Mouse (Mus musculus): ENCODE results near the gene Knstrn. TPM values are rescaled to one million over a fixed set of nuclear protein-coding genes. Genes with fewer than 3 reads are reported as not detected.
A peak's percentile ranks its signal among the peaks of the same experiment; 100 is the strongest.

The Knstrn gene
- total and polyA plus RNA-seq, 3 experiments = 65.7 to 98.1 (median 86.4) TPM

GRCm38 (mm10) chr2:118875316-118875715 is 61.5 kb downstream of the Knstrn start:
- DNase-seq (ENCODE audit: low spot score) (no peak), ATAC-seq (ENCODE audit: extremely low read depth, insufficient number of reproducible peaks, low FRiP score, poor library complexity, severe bottlenecking) (no peak)
- Histone ChIP-seq H3K27me3 (ENCODE audit: insufficient read depth, low read length) (no peaks in the 10 kb centered on the region), H3K36me3 (replicated peaks) (peaks cover 69% of the 10 kb centered on the region), H3K4me1 (ENCODE audit: insufficient read depth, low read depth, low read length) (no peaks in the 10 kb centered on the region), H3K4me3 (ENCODE audit: low read depth, low read length) (no peak overlapping the region), H3K9me3 (replicated peaks) (no peaks in the 10 kb centered on the region)
- TF ChIP-seq GATA1 (IDR thresholded peaks at IDR 0.05; ENCODE audit: borderline replicate concordance, low read length) = no peak
- no peak for TF ChIP-seq GATA2 (IDR thresholded peaks at IDR 0.05; ENCODE audit: borderline replicate concordance, low read depth, low read length)
- no peak for TF ChIP-seq POLR2AphosphoS5 (IDR thresholded peaks at IDR 0.05; ENCODE audit: insufficient replicate concordance, low read depth, low read length)
- no peak for TF ChIP-seq TAL1 (conservative IDR thresholded peaks at IDR 0.05; ENCODE audit: low read depth, low read length)

- DNase-seq (ENCODE audit: low spot score) (no peak), ATAC-seq (ENCODE audit: extremely low read depth, insufficient number of reproducible peaks, low FRiP score, poor library complexity, severe bottlenecking) (no peak)
- H3K27me3 ChIP-seq (ENCODE audit: insufficient read depth, low read length) = no peaks in the 10 kb centered on the region; the same call in 1 of the 2 replicates
- H3K36me3 ChIP-seq (replicated peaks) = peaks cover 58% of the 10 kb centered on the region
- H3K4me1 ChIP-seq (ENCODE audit: insufficient read depth, low read depth, low read length) = no peaks in the 10 kb centered on the region
- TF ChIP-seq GATA2 (IDR thresholded peaks at IDR 0.05; ENCODE audit: borderline replicate concordance, low read depth, low read length) = no peak
- TF ChIP-seq CTCF (IDR thresholded peaks at IDR 0.05; ENCODE audit: low read depth, low read length) = no peak
- no peak for TF ChIP-seq POLR2AphosphoS5 (IDR thresholded peaks at IDR 0.05; ENCODE audit: insufficient replicate concordance, low read depth, low read length)
- no peak overlapping the region for H3K4me3 ChIP-seq (ENCODE audit: low read depth, low read length)
- H3K9me3 ChIP-seq (replicated peaks) = no peaks in the 10 kb centered on the region
Observed at GRCm38 (mm10) chr2:118876453-118876852, 62.6 kb downstream of the Knstrn start.

- H3K27me3 ChIP-seq (ENCODE audit: insufficient read depth, low read length) = no peaks in the 10 kb centered on the region; the same call in 1 of the 2 replicates
- no peak for TF ChIP-seq GATA2 (IDR thresholded peaks at IDR 0.05; ENCODE audit: borderline replicate concordance, low read depth, low read length)
- TF ChIP-seq TAL1 (conservative IDR thresholded peaks at IDR 0.05; ENCODE audit: low read depth, low read length) = no peak
- no peak for TF ChIP-seq POLR2AphosphoS5 (IDR thresholded peaks at IDR 0.05; ENCODE audit: insufficient replicate concordance, low read depth, low read length)
- TF ChIP-seq CTCF (IDR thresholded peaks at IDR 0.05; ENCODE audit: low read depth, low read length) = no peak
- no peak for TF ChIP-seq GATA1 (IDR thresholded peaks at IDR 0.05; ENCODE audit: borderline replicate concordance, low read length)
- no peak for ATAC-seq (ENCODE audit: extremely low read depth, insufficient number of reproducible peaks, low FRiP score, poor library complexity, severe bottlenecking)
Observed at GRCm38 (mm10) chr2:118881019-118881418, 67.2 kb downstream of the Knstrn start.

GRCm38 (mm10) chr2:118881956-118882355 is 68.2 kb downstream of the Knstrn start:
- H3K36me3 ChIP-seq (replicated peaks) = peaks cover 10% of the 10 kb centered on the region
- H3K4me1 ChIP-seq (ENCODE audit: insufficient read depth, low read depth, low read length) = peaks cover 38% of the 10 kb centered on the region
- no peak for DNase-seq (ENCODE audit: low spot score)
- TF ChIP-seq GATA2 (IDR thresholded peaks at IDR 0.05; ENCODE audit: borderline replicate concordance, low read depth, low read length) = no peak
- no peak for TF ChIP-seq POLR2AphosphoS5 (IDR thresholded peaks at IDR 0.05; ENCODE audit: insufficient replicate concordance, low read depth, low read length)
- no peak for TF ChIP-seq TAL1 (conservative IDR thresholded peaks at IDR 0.05; ENCODE audit: low read depth, low read length)
- no peak for TF ChIP-seq GATA1 (IDR thresholded peaks at IDR 0.05; ENCODE audit: borderline replicate concordance, low read length)
- no peaks in the 10 kb centered on the region for H3K9me3 ChIP-seq (replicated peaks)
- H3K27me3 ChIP-seq (ENCODE audit: insufficient read depth, low read length) = no peaks in the 10 kb centered on the region; the same call in 1 of the 2 replicates
- no peak overlapping the region for H3K4me3 ChIP-seq (ENCODE audit: low read depth, low read length)
- no peak for ATAC-seq (ENCODE audit: extremely low read depth, insufficient number of reproducible peaks, low FRiP score, poor library complexity, severe bottlenecking)

More at GRCm38 (mm10) chr2:118881019-118881418, 67.2 kb downstream of the Knstrn start:
- Histone ChIP-seq H3K4me3 (ENCODE audit: low read depth, low read length) (no peak overlapping the region), H3K36me3 (replicated peaks) (peaks cover 18% of the 10 kb centered on the region), H3K4me1 (ENCODE audit: insufficient read depth, low read depth, low read length) (peaks cover 30% of the 10 kb centered on the region), H3K9me3 (replicated peaks) (no peaks in the 10 kb centered on the region)
- no peak for DNase-seq (ENCODE audit: low spot score)

- H3K27me3 ChIP-seq (ENCODE audit: insufficient read depth, low read length) = no peaks in the 10 kb centered on the region; the same call in 1 of the 2 replicates
- peaks cover under 1% of the 10 kb centered on the region for H3K36me3 ChIP-seq (replicated peaks)
- no peak for TF ChIP-seq GATA1 (IDR thresholded peaks at IDR 0.05; ENCODE audit: borderline replicate concordance, low read length)
- no peak for TF ChIP-seq GATA2 (IDR thresholded peaks at IDR 0.05; ENCODE audit: borderline replicate concordance, low read depth, low read length)
- TF ChIP-seq CTCF (IDR thresholded peaks at IDR 0.05; ENCODE audit: low read depth, low read length) = peak; percentile 97
- no peak for TF ChIP-seq POLR2AphosphoS5 (IDR thresholded peaks at IDR 0.05; ENCODE audit: insufficient replicate concordance, low read depth, low read length)
- no peak for TF ChIP-seq TAL1 (conservative IDR thresholded peaks at IDR 0.05; ENCODE audit: low read depth, low read length)
- no peaks in the 10 kb centered on the region for H3K9me3 ChIP-seq (replicated peaks)
- H3K4me1 ChIP-seq (ENCODE audit: insufficient read depth, low read depth, low read length) = peaks cover 49% of the 10 kb centered on the region
- DNase-seq (ENCODE audit: low spot score) (peak; percentile 70), ATAC-seq (ENCODE audit: extremely low read depth, insufficient number of reproducible peaks, low FRiP score, poor library complexity, severe bottlenecking) (no peak)
- peak overlapping the region; percentile 70 for H3K4me3 ChIP-seq (ENCODE audit: low read depth, low read length)
Observed at GRCm38 (mm10) chr2:118882840-118883679, 69.3 kb downstream of the Knstrn start.

- DNase-seq (ENCODE audit: low spot score) = no peak
- H3K9me3 ChIP-seq (replicated peaks) = no peaks in the 10 kb centered on the region
- peaks cover 2% of the 10 kb centered on the region for H3K36me3 ChIP-seq (replicated peaks)
- no peak; the same call in 1 of the 2 replicates for ATAC-seq (ENCODE audit: extremely low read depth, insufficient number of reproducible peaks, low FRiP score, poor library complexity, severe bottlenecking)
- peak overlapping the region; percentile 68 for H3K4me3 ChIP-seq (ENCODE audit: low read depth, low read length)
- peaks cover 73% of the 10 kb centered on the region for H3K4me1 ChIP-seq (ENCODE audit: insufficient read depth, low read depth, low read length)
- H3K27me3 ChIP-seq (ENCODE audit: insufficient read depth, low read length) = no peaks in the 10 kb centered on the region
- TF ChIP-seq GATA2 (IDR thresholded peaks at IDR 0.05; ENCODE audit: borderline replicate concordance, low read depth, low read length) (no peak), POLR2AphosphoS5 (IDR thresholded peaks at IDR 0.05; ENCODE audit: insufficient replicate concordance, low read depth, low read length) (no peak), CTCF (IDR thresholded peaks at IDR 0.05; ENCODE audit: low read depth, low read length) (no peak), TAL1 (conservative IDR thresholded peaks at IDR 0.05; ENCODE audit: low read depth, low read length) (no peak), GATA1 (IDR thresholded peaks at IDR 0.05; ENCODE audit: borderline replicate concordance, low read length) (no peak)
Observed at GRCm38 (mm10) chr2:118887440-118887839, 73.6 kb downstream of the Knstrn start.

All from G1E (cell line).